Mouse (Mus musculus) heart, embryonic 12.5 days (tissue): Measurements from ENCODE around the gene Zfp120. TPM values are rescaled to one million over a fixed set of nuclear protein-coding genes. Genes with fewer than 3 reads are reported as not detected.
"Not testable (repeated sequence)": the region's sequence is repeated elsewhere in the genome, so short reads cannot be mapped to it uniquely, and the experiment has no call there.

Experiments used
- ATAC-seq: fragments of 200-750 bp; cut with Nextera tagmentation; 2 replicates; pipeline ENCODE4 v1.8.0; 2017; ENCODE audit warnings: moderate TSS enrichment, moderate library complexity; ENCODE audit not compliant: insufficient number of reproducible peaks, low FRiP score
- H3K27ac ChIP-seq: fragments of 300-500 bp; sonication (generic); 2 replicates; pipeline ENCODE4 v1.5.1; 2016; ENCODE audit warnings: mild to moderate bottlenecking, moderate library complexity; ENCODE audit not compliant: poor library complexity, severe bottlenecking
- H3K27me3 ChIP-seq: fragments of 300-500 bp; sonication (generic); replicated peaks from 2 replicates; pipeline ENCODE4 v1.6.1; 2016; ENCODE audit warnings: mild to moderate bottlenecking, moderate library complexity
- H3K36me3 ChIP-seq: fragments of 300-500 bp; sonication (generic); 2 replicates; pipeline ENCODE4 v1.6.1; 2016; ENCODE audit warnings: mild to moderate bottlenecking, moderate library complexity
- H3K4me1 ChIP-seq: fragments of 300-500 bp; sonication (generic); replicated peaks from 2 replicates; pipeline ENCODE4 v1.6.1; 2016; ENCODE audit warnings: mild to moderate bottlenecking
- H3K4me2 ChIP-seq: fragments of 300-500 bp; sonication (generic); 2 replicates; pipeline ENCODE4 v1.6.1; 2016; ENCODE audit warnings: mild to moderate bottlenecking, moderate library complexity
- H3K4me3 ChIP-seq: fragments of 300-500 bp; sonication (generic); 2 replicates; pipeline ENCODE4 v1.5.1; 2016; ENCODE audit warnings: mild to moderate bottlenecking
- H3K9ac ChIP-seq: fragments of 300-500 bp; sonication (generic); 2 replicates; pipeline ENCODE4 v1.6.1; 2016; ENCODE audit warnings: mild to moderate bottlenecking, moderate library complexity
- H3K9me3 ChIP-seq: fragments of 300-500 bp; sonication (generic); replicated peaks from 2 replicates; pipeline ENCODE4 v1.6.1; 2016; ENCODE audit warnings: mild to moderate bottlenecking, moderate library complexity
- WGBS: fragments of 180-500 bp; shearing (Covaris S2); methylation state at CpG from one replicate; pipeline ENCODE4 v1.1.7; 2016; 5-methylcytosine and 5-hydroxymethylcytosine counted together
- polyA plus RNA-seq: library from polyadenylated mRNA; unstranded; fragments of >200 nt; fragmentation: Nextera tagmentation; extraction: Ambion mirVana; gene quantifications from 2 replicates; pipeline ENCODE4 v1.2.1, GENCODE M21; 2016

Zfp120 gene
- polyA plus RNA-seq, result 4.1 and 4.2 TPM in 2 replicates

DNA sequence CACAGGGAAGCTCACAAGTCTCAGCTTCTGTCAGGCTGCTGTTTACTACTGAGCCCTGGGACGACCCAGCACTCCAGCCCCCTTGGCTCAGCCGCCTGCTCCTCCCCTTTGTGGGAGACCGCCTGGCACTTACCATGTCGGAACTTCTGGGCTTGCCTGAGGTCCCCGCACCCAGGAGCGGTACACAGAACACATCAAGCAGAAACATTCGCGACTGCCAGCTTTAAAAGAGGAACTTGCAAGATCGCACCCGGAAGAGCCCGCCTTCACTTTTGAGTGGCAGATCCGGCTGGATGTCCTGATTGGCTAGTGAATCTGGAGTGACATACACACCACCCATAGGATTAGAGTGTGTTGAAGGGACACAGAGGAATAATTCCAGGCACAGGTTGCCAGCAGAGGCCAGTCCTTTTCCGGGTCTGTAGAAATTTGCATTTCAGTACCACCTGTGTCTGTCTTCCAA, at the start of gene Zfp120:
Gene Zfp120 (minus strand): TSS at position 274 of the 463 bp plus-strand sequence.
- Histone ChIP-seq H3K4me1 (peaks cover 7% of the 10 kb centered on the region), H3K27ac (peak within 1 kb of the TSS; percentile 68; the same call in 1 of the 2 replicates), H3K36me3 (peaks cover 9% of the 10 kb centered on the region), H3K27me3 (no peaks in the 10 kb centered on the region), H3K9me3 (no peaks in the 10 kb centered on the region), H3K4me2 (peak within 1 kb of the TSS; percentile 74), H3K4me3 (peak within 1 kb of the TSS; percentile 91), H3K9ac (peak within 1 kb of the TSS; percentile 93)
- under 1% methylated on average over 13 of the region's 13 CpGs for WGBS
- peak; percentile 98 for ATAC-seq

DNA sequence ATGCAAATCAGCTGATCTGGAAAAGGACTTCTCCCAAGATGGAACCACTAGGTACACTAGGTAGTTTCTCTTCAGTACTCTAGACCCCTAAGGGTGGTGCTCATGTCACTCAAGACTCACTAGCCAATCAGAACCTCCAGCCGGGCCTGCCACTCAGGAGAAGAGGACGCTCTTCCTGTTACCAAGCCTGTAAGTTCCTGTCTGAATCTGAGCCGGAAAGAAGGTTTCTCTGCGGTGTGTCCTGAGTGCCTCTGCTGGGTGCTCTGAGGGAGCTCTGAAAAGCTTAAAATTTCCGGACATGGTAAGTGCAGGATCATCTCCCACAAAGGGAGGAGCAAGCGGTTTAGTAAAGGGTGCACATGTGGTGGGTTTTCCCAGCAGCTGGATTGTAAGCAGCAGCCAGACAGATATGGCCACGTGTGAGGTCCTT, 45.1 kb upstream of the Zfp120 start, which contains the start of gene Gm14139:
Gene Gm14139 (plus strand): TSS at position 186 of the 430 bp plus-strand sequence.
- not testable (repeated sequence) for H3K27ac ChIP-seq, ATAC-seq, H3K27me3 ChIP-seq, H3K4me3 ChIP-seq, H3K4me2 ChIP-seq, H3K4me1 ChIP-seq, H3K36me3 ChIP-seq, H3K9ac ChIP-seq
- WGBS, result 57% methylated on average over 7 of the region's 7 CpGs
- peaks cover 17% of the 10 kb centered on the region for H3K9me3 ChIP-seq

DNA sequence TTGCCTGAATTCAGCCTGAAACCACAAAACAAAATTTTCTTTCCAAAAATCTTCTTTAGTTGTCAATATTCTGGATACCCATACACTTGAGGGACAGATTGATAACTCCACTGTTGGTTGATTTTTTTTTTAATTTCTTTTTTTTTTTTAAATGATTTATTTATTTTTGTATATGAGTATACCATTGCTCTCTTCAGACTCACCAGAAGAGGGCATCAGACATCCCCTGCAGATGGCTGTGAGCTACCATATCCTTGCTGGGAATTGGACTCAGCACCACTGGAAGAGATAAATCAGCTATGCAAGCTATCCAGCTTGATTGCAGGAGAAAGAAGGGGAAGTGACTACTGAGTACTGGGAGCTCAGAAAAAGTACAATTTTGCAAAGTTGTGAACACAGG, 44.5 kb upstream of the Zfp120 start:
- ATAC-seq, H3K27me3 ChIP-seq: not testable (repeated sequence)
- peaks cover 20% of the 10 kb centered on the region for H3K9me3 ChIP-seq

DNA sequence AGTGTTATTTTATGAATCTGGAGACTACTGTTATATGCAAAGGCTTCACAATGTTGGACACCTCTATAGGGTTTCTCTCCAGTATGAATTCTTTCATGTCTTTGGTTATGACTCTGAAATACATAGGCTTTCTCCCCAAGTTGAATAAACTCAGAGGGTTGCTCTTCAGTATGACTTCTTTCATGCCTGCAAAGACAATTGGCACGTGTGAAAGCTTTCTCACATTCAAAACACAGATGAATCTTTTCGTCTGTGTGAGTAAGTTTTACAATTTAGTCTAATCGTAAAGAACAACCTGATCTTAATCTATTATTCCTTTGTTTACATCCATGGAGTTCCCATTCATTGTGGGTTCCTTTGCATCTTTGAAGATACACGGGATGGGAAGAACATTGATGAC, 43.1 kb upstream of the Zfp120 start, which contains the start of gene Gm10770:
Gene Gm10770 (minus strand): TSS at position 101 of the 400 bp plus-strand sequence.
- not testable (repeated sequence) for H3K4me3 ChIP-seq, H3K4me1 ChIP-seq, H3K36me3 ChIP-seq, H3K9ac ChIP-seq, H3K27ac ChIP-seq, H3K27me3 ChIP-seq, ATAC-seq, H3K4me2 ChIP-seq
- peaks cover 20% of the 10 kb centered on the region for H3K9me3 ChIP-seq
- 66% methylated on average over 4 of the region's 4 CpGs for WGBS

More for the DNA sequence above, 44.5 kb upstream of the Zfp120 start:
- not testable (repeated sequence) for H3K27ac ChIP-seq, H3K4me1 ChIP-seq, H3K4me2 ChIP-seq, H3K4me3 ChIP-seq, H3K9ac ChIP-seq, H3K36me3 ChIP-seq

DNA sequence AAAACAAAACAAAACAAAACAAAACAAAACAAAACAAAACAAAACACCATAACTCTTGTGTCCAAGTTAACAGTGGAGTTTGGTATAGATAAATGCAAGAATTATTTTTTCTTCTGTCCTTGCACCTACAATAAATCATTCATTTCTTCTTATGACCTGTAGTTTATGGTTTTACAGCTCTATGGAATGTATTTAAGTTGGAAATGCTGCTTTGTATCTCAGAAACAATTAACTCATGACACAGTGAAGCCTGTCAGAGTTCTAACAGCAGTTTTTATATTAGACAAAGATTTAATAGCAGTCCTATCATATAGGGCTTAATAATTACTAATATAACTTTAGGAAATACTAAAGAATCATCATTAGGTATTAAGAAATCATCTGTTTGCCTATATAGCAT, 37.3 kb upstream of the Zfp120 start:
- no peak overlapping the region for H3K4me3 ChIP-seq
- no peak overlapping the region for H3K4me2 ChIP-seq
- H3K4me1 ChIP-seq, result no peaks in the 10 kb centered on the region
- no peaks in the 10 kb centered on the region for H3K27me3 ChIP-seq
- H3K9ac ChIP-seq, result no peak overlapping the region
- H3K9me3 ChIP-seq, result peaks cover 16% of the 10 kb centered on the region
- H3K27ac ChIP-seq, result no peak overlapping the region
- no peaks in the 10 kb centered on the region for H3K36me3 ChIP-seq
- no peak for ATAC-seq

DNA sequence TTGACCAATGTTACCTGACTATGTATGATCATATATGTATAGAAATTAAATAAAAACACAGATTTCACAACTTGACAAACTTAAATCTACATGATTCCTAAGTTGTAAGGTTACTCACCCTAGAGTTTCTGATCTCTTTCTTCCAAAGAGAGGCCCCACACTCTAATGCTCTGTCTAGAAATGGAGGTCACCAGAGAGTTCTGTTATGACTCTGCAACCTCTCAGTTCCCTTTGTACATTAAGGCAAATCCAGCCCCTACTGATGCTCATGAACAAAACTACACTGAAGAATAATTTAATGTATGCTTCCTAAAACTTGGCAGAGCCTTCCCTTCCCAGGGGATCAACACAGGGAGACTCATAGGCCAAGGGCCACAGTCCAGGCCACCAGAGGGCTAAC, 30.2 kb upstream of the Zfp120 start:
- H3K9me3 ChIP-seq, result 0 out of 2 replicates have a peak, but pooled peaks cover 5% of the 10 kb centered on the region
- no peak overlapping the region for H3K4me2 ChIP-seq
- no peak overlapping the region for H3K27ac ChIP-seq
- no peak overlapping the region for H3K9ac ChIP-seq
- H3K27me3 ChIP-seq, result no peaks in the 10 kb centered on the region
- ATAC-seq, result no peak
- H3K4me1 ChIP-seq, result no peaks in the 10 kb centered on the region
- H3K36me3 ChIP-seq, result no peaks in the 10 kb centered on the region
- no peak overlapping the region for H3K4me3 ChIP-seq

DNA sequence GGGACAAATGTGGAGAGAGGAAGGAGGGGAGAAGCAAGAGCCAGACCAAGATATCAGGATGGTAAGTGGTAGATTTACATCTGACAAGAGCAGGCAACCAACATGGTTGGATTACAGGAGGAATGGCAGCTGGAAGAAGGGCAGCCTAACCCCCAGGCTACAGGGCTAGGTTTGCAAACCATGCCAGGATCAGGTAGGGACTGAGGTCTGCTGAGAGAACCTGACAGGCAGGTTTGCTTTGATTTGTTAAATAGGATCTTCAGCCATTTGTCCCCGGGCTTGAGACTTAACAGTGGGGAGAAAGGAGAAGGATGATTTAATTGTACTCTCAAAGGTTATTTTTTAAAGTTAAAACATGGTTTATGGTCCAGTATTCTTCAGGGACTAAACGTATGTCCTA, 3.7 kb downstream of the Zfp120 start:
- H3K9ac ChIP-seq, result no peak overlapping the region
- no peak for ATAC-seq
- H3K27me3 ChIP-seq, result no peaks in the 10 kb centered on the region
- peaks cover 9% of the 10 kb centered on the region; the same call in 1 of the 2 replicates for H3K9me3 ChIP-seq
- peaks cover 7% of the 10 kb centered on the region for H3K4me1 ChIP-seq
- 82% methylated on average over 2 of the region's 2 CpGs for WGBS
- peaks cover 32% of the 10 kb centered on the region for H3K36me3 ChIP-seq
- no peak overlapping the region for H3K4me2 ChIP-seq
- no peak overlapping the region for H3K27ac ChIP-seq
- no peak overlapping the region for H3K4me3 ChIP-seq

DNA sequence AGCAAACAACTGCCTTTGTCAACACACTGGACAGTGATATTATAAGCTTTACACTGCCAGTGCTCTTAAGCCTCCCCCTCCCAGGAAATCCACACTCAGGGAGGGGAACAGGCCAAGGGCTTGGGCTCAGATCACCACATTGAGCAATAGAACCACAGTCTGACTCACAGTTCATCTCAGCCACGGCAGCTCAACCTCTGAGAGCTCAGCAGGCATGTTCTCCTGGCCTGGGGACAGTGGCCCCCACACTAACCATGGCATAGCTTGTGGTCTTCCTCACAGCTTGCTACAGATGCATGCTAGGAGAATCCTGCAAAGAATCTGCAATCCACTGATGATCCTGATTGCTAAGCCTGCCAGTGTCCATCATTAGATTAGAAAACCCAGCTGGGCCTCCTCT, 4.5 kb downstream of the Zfp120 start:
- H3K36me3 ChIP-seq, result peaks cover 33% of the 10 kb centered on the region
- not testable (repeated sequence) for H3K9ac ChIP-seq, H3K4me1 ChIP-seq, H3K9me3 ChIP-seq, H3K4me3 ChIP-seq, H3K27ac ChIP-seq, H3K4me2 ChIP-seq, H3K27me3 ChIP-seq, ATAC-seq
- 73% methylated on average over 1 of the region's 1 CpGs for WGBS

DNA sequence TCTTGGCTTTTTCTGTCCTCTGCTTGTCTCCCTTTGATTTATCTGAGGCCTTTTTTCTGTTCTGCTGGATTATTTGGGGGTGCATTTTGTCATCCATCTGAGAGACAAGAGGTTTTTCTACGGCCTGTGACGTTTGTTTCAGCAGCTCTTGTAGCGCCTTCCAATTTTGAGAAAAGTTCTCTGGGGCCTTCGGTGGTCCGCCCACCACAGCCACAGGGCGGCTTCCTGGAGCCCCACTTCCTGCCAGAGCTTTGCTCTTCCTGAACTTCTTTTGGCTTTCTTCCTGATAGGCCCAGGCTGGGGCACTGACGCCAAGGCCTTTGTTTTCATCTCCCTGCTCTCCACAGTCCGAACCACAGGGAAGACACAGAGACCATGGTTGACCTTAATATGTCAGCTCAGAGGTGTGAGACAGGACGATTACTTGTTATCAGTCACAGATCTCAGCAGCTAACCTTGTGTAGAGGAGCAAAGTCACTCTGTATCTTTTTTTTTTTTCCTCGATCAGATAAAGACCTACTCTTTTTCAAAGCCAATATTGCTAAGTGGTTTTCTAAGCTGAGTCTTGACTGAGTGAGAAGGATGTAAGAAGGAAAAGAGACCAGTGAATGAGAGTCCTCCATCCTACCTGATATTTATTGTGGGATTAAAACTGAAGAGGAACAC, 25.1 kb downstream of the Zfp120 start:
- WGBS, result 71% methylated on average over 10 of the region's 10 CpGs
- no peaks in the 10 kb centered on the region for H3K27me3 ChIP-seq
- H3K4me2 ChIP-seq, result no peak overlapping the region
- no peak overlapping the region for H3K4me3 ChIP-seq
- H3K9ac ChIP-seq, result no peak overlapping the region
- H3K36me3 ChIP-seq, result peaks cover 23% of the 10 kb centered on the region
- H3K27ac ChIP-seq, result no peak overlapping the region
- no peak for ATAC-seq
- H3K9me3 ChIP-seq, result peaks cover 5% of the 10 kb centered on the region
- H3K4me1 ChIP-seq, result no peaks in the 10 kb centered on the region

DNA sequence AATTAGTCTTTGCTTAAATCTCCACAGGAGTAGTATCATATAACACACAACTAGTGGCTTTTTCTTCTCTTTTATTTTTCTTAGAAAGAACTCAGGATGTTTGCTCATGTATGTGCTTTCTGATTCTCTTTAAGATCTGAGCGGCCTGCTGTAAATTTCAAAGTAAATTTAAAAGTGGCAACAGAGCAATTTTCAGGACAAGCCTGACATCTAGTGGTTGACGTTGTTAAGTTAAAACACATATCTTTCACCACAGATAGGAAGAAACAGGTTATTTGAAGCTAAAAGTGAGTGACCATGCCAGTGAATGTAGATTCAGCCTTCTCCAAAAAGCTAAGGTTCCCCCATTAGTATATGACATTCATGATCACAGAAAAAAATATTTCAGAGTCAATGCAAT, 36.9 kb downstream of the Zfp120 start:
- H3K4me2 ChIP-seq, H3K4me1 ChIP-seq, H3K9ac ChIP-seq, H3K27ac ChIP-seq, ATAC-seq, H3K27me3 ChIP-seq, H3K9me3 ChIP-seq, H3K4me3 ChIP-seq, H3K36me3 ChIP-seq: not testable (repeated sequence)
- WGBS, result 23% methylated on average over 2 of the region's 2 CpGs
